Mouse (Mus musculus) thymus, postnatal 36 days (tissue): ENCODE data around the gene Pbx1.

Experiments used
- DNase-seq, 2 experiments: peaks; one replicate each; pipeline ENCODE4 v3.0.0; 2022; ENCODE audit warnings: mixed read lengths in 2 of 2

Pbx1 gene

DNA sequence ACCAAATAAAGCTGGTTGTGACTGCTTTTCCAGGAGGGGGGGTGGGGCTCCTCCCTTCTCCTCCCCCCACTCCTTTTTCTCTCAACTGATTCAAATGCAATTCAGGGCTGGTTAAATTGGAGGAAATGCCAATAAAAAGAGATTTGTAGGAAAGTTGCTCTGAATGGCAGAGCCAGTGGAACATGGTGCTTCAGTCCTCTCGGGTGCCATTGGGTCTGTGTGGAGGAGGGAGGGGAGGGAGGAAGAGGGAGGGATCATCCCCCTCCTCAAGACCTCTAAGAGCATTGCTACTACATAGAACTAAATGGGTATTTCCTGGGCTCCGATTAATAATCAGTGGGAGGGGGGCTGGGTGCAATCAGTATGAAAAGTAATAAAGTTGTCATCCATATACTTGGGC lies 135.8 kb downstream of the Pbx1 start:
- DNase-seq: no peak

DNA sequence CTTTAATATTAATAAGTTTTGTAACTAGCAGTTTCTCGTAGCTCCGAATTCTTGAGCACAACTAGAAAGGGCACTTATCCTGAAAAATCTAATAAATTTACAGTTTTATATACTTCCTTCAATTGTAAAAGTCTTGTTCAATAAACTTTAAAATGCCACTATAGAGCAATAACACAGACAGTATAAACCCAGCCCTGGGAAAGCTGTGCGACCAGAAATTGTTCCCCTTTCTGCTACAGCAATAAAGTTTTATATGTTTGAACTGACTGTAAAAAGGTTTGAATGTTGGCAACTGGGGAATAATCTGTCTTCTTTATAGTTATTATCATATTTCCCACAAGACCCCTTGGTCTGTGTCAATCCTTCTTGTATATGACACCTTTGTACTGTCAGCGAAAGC lies 136.3 kb downstream of the Pbx1 start:
- DNase-seq: no peak

DNA sequence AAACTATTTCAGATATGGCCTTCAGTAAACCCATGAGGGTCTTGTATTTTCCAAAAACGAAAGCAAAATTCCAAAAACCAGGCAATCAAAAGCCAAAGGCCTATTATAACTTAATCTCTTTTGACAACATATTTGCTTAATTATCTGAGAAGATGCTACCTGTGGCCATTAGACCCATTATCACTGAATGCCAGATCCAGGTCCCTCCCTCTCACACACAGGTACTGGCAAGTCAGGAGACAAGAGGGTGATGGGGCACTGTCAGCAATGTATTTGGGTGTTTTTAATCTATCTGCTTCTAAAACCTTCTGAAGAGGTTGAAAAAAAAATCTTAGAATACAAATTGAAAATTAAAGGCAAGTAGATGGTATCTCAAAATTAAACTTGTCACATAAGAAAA lies 138.4 kb downstream of the Pbx1 start:
- DNase-seq: no peak

DNA sequence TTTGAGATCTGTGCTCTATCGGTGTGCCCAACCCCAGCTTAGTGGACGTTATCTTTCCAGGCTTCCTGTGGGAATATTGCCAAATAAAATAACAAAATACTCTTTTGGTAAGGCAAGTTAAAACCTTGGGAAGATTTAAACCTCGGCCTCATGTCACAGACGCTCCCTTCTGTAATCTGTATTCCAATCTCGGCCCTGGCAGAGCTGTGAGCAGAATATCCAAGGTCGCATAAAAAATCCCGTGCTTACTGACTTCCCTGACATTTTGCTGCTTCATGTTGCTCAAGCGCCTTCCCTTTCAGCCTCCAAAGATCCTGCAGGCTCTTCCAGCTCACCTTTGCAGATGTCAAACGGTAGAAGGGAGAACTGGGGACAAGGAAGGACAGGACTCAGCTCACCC lies 140.0 kb downstream of the Pbx1 start:
- DNase-seq: no peak

DNA sequence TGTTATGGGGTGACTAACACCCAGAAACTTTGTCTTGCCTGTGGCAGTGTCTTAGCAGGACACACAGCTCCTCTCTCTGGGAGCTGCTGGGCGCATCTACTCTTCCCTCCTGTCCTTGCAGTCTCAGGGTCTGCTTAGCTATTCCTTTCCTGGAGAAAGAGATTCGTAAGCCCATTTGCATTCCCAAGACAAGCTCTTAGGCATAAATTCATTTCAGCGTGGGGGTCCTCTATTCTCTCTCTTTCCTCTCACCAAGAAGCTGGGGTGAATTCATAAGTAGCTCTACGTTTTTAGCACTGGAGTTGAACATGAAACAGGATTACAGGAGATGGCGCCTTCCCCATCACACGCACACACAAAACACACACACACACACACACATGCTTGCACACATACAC lies 140.4 kb downstream of the Pbx1 start:
- no peak for DNase-seq

DNA sequence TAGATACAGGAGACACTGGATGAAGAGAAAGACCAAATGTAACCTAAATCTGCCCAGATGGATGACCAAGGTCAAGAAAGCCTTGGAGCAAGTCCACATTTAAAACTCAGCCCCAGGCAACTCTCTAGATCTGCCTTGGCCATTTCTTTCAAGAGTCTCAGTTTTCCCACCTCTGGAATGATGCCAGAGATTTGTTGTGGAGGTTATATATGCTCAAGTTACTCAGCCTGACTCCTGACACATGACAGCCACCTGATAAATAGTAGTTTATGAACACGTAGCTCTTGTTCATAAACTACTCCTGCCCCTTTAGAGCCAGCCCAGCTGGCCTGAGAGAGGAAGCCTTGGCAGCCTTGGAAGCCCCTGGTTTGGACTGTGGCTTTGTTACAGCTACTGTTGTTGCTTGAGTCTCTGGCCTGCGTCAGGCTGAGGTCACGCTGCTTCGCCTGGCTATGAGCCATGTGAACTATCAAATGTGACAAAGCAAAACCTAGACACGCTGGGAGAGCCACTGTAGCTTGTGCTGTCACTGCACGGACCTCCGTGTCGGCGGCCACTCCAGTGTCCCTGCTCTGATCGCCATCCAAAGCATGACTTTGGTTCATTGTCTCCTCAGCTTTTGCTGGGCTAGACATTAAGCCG lies 140.9 kb downstream of the Pbx1 start:
- DNase-seq: no peak

DNA sequence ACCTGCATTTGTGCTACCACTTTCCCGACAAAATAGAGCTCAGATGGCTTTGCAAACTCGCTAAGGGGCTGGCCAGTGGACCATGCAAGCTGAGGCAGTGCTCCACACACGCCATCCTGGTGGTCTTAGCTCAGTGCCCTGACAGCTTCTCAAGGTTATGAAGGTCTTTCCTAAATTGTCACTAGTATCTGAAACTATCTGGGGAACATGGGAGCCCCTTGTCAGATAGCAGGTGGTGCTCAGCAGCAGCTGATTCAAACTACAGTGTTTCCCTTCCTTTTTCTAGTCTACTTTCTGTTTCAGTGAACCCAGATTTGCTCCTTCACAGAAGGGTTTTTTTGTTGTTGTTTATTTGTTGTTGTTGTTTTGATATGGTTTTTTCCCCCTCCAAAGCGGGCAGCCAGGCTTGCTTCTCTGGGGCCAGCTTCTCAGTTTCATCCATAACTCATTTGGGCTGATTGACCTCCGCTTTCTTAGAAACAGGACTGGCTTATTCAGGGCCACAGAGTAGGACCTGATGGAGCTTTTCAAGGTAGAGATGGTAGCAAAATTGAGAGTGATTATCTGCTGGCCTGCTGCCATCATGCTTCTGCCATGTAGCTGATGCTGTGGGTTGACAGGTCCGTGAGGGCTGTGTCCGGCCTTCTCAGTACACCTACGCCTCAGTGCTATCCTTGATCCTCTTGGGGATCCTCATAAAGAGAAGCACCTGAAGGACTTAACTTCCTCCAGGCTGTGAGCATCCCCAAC lies 141.7 kb downstream of the Pbx1 start:
- DNase-seq: no peak

DNA sequence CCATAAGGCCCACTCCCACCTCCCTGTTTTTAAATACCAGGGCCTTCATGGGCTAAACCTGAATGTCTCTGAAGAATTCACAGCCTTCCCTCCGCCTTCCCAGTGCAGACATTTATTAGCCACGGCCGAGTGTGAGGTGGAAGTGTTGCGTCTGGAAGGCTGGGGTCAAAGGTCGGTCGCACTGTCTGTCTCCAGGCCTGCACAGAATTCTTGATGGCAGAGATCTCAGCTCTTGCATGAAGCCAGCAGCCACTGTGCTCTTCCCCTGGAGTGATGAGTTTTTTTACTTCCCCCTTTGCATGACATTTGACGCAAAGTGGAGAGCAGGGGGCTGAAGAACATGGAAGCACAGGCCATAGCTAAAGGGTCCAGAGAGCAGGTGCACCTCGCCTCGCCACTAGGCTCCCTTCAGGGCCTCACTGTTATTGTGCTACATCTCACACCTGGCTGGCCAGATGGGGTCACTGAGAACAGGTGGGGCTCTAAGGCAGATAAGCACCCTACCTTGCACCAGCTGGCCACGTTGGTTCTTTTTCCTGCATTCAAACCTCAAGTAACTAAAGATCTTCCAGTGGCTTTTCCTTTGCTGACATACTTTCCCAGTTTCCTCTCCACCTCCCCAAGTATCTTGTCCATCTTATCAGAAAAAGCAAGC lies 143.1 kb downstream of the Pbx1 start:
- no peak for DNase-seq

DNA sequence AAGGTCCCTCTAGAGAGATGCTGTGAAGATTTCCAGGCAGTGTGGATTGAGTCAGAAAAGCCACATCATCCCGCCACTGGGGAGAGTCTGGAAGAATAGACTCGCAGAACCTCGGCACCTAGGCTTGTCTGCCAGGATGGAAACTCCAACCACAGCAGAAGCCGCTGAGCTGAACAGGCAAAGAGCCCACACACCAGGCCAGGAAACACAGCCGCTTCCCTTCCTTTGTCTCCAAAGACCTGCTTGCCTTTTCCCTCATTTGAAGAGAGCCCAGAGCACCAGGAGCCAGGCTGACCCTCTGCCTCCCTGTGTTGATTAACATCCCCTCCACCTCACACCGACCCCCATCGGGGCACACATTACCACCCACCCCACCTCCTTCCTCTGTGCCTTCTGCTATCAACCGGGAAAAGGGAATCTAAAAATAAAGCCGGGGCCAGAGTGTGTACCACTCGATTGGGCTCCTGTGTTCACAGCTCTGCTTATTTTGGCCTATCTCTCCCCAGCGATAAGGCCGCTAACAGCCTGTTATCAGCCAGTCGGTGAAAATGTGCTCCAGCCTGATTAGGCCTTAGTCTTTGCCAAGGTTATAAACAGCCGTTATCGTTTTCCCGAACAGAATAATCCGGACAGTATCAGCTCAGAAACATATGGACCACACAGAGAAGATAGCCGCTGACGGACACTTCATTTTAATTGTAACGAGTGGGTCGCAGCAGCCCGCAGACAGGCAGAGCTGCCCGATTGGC lies 144.1 kb downstream of the Pbx1 start:
- DNase-seq: no peak

DNA sequence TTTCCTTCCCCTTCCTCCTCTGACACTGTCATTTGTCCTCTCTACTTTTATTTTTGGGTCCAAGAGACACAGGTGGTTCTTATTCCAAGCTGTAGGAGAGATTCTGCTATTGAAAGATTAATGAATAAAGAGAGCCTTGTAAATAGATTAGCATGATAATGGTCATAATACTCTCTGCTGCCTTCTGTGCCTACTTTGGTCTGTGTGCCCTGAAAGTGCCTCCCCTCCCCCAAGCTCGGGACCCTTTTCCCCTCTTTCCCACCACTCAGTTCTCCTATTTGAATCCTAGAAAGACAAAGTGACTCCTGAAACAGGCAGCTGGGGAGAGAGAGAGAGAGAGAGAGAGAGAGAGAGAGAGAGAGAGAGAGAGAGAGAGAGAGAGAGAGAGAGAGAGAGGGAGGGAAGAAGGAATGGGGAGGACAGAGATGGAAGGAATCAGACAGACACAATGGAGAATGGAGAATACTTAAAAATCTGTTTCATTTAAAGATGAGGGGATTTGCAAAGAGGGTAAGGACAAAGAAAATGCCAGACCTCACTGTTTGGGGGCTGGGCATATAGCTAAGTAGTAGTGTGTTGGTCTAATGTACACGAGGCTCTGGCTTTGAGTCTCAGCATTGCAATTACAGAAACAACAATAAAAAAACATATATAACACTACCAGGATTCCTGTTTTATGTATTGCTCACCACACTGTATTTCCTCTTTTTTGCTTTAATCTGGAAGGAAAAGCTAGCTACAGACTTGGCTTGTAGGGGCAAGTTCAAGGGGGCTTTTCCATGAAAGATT lies 145.0 kb downstream of the Pbx1 start:
- DNase-seq: no peak

DNA sequence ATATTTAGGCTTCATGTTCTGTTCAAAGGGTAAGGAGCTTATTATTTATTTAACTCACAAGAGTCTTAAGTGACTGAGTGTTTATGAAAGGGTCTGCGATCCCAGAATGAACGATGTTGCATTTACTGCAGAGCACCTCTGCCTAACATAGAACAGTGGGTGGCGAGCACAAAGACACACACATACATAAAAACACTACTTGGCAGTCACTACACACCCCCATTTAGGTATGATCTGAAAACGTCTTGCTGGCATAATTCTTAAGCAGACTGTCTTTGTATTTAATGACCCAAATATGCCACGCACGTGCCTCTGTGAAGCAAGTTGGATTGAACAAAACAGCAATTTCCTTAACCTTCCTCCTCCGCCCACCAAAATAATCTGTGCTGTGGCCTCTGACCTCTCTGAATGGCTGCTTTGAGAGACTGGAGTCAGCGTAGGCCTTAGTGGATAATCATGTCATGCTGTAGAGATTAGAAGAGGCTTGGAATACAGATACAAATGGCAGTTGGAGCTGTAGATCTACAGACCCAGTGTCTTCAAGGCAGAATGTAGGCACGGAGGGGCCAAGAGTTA lies 147.4 kb downstream of the Pbx1 start:
- DNase-seq: no peak

DNA sequence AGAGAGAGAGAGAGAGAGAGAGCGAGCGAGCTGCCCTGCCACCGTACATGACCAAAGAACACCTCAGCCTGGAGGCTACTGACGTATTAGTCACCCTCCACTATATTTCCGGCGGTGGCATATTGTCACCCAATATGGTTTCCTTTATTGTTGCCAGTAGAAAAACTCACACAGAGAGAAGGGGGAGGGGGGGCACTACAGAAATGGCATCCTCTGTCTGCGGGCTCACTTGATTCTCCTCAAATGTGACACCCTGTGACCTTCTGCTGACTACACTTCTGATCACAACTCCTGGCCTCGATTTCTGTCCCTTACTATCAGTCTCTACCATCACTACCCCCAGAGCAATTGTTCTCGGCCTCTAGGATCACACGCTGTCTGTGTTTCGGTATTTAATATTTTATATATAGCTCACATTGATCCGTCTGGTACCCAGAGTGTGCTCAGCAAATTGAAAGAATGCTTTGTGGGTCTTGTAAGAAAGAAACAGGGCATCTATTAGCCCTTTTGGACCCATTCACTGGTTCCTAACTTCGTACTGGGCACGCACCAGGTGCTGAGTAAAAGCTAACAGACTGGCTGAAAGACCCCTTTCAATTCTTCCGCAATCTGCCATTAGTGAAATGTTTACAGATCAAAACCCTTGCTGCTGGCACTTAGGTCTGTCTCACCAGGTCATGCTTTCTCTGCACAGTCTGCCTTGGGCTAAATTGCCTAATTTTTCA lies 148.1 kb downstream of the Pbx1 start:
- no peak for DNase-seq

DNA sequence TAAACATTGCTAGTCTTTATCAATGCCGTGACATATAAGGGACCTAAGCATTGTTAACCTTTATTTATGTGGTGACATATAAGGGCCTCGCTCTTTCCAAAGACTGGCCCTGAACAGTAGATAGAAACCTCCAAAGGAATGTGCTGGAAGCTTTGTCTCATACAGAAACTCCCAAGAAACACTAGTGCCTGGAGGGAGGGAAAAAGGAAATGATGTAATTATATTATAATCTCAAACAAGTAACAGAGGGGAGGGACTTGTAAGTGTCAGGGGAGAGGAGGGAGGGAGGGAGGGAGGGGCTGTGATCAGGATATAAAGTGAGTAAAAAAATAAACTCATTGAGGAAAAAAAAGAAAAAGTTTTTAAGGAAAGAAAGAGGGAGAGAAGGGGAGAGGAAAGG lies 148.6 kb downstream of the Pbx1 start:
- no peak for DNase-seq

DNA sequence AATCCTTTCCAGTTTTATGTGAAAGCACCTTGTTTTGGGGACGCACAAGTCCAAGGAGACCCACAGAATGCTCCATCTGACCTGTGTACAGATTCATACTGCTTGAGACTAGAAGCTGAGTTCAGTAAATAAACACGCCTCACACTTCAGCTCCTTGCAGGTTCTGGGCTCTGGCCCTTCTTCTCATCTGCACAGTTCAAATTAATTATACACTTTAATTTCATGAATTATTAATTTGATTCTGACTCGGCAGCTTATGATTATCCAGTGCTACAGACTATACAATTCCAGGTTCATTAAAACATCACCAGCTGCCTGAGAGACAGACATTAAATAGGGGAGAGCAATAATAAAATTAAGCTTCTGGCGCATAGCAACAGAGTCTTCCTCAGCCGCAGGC lies 156.4 kb downstream of the Pbx1 start:
- DNase-seq: no peak

DNA sequence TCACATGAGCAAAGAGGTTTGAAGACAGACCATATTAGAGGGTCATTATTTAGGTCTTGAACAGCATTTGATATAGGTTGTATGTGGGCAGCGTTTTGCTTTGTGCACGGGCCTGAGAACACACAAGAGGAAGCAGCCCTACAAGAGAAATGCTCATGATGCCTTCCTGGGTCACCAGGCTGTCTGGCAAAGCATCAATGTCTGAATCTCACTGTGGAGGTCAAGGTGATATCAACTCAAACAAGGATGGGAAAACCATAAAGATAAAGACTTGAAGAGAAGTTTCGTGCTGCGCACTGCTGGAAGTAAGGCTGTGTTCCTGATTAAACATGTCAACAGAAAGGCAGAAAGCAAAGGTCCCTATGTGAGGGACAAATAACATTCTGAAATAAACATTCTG lies 157.8 kb downstream of the Pbx1 start:
- no peak for DNase-seq

DNA sequence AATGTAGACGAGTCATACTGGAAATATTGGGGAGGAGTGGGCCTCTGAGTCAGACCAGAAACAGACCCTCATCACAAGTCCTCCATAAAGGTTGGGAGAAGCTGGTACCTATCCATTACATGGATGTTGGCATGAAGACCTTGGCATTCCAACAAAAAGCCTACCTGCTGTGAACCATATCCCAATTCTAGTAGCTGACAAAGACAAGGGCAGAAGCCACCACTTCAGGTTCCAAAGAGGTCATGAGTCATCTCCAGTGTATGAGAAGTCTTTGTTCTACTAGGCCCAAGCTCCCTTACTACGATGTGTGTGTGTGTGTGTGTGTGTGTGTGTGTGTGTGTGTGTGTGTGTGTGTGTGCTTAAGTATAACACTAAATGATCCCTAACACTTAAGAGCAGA lies 160.0 kb downstream of the Pbx1 start:
- no peak for DNase-seq

DNA sequence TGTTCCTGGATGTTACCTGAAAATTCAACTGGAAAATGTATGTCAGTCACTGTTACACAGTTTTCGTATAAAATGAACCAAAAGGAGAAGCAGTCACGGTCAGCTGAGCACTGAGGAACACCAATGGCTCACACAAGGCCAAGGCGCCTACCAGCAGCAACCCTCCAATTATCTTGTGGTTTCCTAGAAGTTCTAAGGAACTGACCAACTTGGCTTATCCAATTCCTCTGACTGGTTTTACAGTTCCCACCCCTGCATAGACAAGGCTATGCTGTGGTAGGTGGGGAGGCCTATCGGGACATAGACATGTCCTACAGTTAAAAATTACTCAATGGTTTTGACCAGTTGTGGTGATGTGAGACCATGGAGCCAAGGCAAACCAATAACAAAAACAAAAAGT lies 160.9 kb downstream of the Pbx1 start:
- no peak for DNase-seq

DNA sequence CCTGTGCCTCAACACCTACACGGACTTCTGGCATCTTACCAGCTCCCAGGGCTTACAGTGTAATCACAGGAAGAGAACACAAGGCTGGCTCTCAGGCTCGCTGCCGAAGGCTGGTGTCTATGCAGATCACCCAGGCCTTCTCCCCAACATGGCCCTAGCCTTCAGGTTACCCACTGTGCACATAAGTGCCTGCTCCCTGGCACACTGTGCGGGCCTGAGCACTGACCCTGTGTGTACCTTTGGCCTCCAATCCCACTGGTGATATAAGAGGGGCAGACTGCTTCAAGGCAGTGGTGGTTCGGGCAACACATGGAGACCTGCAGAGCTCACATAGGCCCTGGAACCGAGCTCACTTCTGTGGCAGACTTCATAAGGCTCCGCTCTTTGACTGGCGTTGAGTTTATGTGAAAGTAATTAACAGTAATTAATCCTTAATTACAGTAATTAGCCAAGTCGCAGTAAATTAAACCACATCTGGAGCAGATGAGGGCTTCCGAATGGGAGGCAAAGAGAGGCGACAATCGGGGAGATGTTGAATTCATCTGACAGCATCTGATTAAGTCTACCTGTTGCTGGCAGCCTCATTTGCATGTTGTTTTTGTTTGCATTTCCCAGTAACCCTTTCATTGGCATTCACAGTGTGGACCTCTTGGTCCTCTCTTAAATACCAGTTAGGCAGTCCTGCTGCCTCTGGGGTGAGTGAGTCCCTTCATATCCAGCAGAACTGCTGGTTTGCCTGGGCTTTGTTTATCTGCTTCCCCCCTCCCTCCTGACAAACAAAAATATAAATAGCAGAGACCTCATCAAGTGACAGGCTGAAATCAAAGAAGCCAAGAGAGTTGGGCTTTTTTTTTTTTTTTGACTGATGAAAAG lies 163.1 kb downstream of the Pbx1 start:
- DNase-seq: no peak

DNA sequence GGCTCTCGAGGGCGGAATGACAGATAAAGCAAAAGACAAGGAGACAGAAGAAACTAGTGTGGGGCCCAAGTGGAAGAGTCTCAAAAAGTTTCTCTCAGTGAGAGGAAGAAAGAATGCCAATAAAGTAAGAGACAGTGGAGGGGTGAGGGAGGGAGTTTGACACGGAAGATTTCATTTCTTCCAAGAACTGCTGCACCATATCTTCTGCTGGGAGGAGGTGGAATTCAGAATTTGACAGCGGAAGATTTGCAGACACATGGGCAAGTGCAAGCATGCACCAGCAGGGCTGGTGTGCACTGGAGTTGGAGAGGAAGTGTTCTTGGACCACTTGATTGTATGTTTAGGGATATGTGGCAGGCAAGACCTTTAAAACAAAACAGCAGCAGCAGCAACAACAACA lies 163.8 kb downstream of the Pbx1 start:
- no peak for DNase-seq

DNA sequence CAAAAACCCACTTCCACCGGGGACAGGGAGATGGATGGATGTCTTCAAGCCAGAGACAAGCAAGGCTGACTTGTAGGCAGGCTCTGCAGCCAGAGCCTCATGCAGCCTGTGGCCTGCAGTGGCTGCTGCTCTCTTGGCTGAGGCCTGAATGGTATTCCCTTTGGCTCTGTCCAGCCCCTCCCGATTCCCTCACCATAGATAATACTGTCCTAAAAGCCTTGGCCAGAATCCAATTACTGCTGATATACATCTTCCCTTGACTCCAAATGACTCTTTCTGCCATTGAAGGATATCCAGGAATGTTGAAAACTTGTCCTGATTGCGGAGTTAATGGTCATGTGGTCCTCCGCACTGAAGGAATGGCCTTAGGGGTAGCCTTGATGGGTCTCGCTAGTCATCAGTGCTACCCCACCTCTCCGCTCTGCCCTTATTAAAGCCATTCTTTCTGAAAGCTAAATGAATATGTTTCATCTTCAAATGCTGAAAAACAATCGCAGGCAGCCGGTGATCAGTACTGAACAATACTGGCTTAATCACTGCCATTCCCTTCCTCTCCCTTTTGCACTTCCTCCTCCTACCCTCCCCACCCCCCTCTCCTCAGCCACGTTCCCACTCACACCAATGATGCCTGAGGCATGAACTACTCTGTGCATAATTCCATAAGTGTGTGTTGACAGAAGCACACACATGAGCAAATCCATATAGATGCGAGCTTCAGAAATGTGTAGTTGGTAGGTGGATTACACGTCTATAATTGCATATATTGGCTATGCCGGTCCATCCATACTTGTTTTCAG lies 166.3 kb downstream of the Pbx1 start:
- no peak for DNase-seq
